Mouse (Mus musculus) CD4-positive naive resting alpha-beta T cell, adult 57 days (primary cell): ENCODE results near the gene Dscam. TPM values are rescaled to one million over a fixed set of nuclear protein-coding genes. Genes with fewer than 3 reads are reported as not detected.

Source experiments
- total RNA-seq: library from RNA; stranded (reverse); gene quantifications from one replicate; pipeline ENCODE4 v1.2.4, GENCODE M21; 2023

The Dscam gene
- 0.47 TPM for total RNA-seq

DNA sequence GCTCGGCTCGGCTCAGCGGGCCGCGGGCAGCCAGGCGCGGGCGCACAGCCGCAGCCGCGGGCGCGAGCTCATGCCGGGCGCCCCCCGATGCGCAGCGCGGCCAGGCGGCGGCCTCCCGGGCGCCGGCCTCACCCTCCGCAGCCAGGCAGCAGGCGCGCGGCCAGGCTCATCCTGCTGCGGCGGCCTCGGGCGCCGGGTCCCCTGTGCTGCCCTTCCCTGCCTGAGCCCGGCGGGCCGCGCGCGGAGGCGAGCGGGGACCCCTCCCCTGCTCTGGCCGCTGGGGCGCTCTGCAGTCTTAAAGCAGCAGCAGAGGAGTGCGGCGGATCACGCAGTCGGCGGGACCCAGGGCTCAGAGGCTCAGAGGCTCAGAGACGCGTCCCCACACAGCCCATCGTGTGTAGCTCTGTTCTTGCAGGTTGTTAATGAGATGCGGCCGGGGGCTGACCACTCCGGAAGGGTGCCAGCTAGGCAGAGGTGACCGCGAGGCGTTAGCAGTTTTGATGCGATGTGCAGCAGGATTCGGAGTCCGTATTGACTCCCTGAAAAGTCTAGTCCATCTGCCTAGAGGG is at the start of gene Dscam:
Dscam (minus strand) TSS at position 240 of the 569 bp plus-strand sequence.

Other genes starting within 250 kb of the Dscam start
- 0.50 TPM for gene Bace2, start 186.0 kb upstream of the Dscam start, total RNA-seq